Mouse (Mus musculus) hindlimb bud, embryonic 11.5 days (tissue): Measurements from ENCODE around the gene Fgf8.

Source experiments
- DNase-seq: peaks from one replicate; pipeline ENCODE4 v3.0.0-alpha.2; 2012; ENCODE audit warnings: low read depth, low spot score; ENCODE audit errors: extremely low spot score

Fgf8 gene

DNA sequence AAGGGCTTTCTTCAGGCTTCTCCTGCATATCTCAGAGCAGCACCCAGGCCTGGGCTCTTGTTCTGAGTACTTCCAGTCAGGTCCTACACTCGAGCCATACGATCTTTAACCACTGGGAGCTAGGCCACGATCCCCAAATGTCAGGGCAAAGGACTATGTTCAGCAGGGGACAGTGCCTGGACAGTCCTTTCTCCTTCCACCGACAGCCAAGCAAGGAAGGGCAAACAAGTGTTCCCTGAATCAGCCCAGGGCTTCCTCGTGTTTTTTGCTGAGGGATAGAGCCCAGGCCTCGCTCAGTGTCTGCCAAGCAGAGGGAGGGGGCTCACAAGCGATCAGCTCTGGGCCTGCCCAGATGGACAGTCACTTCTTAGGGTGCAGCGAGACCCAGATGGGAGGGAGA is 12.7 kb downstream of the Fgf8 start:
- no peak for DNase-seq

DNA sequence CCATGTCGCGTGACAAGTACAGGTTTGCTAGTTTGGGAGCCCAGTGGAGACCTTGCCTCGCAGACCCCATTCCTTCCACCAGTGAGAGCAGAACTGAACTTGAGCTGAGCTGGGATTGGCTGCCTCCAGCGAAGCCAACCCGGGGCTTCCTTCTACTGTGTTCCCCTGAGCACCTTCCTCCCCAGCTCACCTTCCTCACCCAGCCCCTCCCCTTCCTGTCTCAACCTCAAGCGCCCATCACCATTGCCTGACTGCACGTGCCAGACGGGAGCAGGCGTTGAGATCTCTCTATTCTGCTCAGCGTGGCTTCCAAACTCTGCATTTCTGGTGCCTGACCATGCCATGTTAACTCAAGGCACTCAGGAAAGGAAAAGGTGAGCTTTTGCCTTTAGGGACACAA is 15.5 kb downstream of the Fgf8 start:
- no peak for DNase-seq

DNA sequence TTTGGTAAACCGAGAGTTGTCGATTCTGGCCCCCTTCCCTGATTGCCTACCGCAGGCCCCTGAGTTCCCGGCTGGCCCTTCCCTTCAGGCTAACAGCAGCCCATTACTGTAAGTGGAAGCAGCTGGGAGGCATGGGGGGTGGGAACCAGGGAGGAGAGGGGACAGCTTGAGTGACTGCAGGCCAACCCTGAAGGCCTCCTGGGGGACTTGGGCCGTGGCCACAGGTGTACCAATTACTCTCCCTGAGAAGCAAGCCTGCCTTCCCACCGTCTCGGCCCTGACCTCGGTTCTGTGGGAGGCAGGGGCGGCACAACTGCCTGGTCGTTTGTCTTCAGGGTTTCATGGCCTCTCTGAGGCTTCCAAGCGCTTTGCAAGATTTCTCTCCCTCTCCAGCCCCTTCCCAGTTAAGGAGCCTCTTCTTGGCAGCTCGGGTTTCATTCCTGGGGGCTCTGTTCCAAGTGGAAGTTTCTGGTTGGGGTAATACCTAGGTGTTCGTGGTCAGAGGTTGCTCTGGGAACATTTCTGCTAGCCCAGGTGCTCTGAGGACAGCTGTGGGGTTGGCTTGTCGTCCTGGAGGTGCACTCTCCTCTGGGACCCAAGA is 16.9 kb downstream of the Fgf8 start:
- DNase-seq, result no peak

GRCm38 (mm10) chr19:45722188-45722587 is 20.5 kb downstream of the Fgf8 start:
- DNase-seq, result no peak

DNA sequence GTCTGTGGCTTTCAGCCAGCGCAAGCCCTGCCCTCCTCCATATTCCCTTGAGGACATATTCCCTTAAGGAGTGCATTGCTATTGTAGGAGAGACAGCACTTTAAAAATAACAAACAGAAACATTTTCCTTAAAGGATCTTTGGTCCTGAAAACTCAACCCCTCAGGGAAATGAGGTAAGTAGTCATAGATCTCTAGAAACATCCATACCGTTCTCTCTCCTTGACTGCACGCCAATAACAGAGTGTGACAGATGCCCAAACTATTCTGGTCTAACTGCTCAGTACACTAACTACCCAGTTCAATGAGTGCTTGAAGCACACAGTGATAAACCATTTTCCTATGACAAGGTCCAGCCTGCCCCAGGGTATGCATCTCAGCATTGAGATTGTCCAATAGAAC is 24.4 kb downstream of the Fgf8 start:
- DNase-seq, result no peak

GRCm38 (mm10) chr19:45717493-45718220 is 25.1 kb downstream of the Fgf8 start:
- DNase-seq, result no peak

DNA sequence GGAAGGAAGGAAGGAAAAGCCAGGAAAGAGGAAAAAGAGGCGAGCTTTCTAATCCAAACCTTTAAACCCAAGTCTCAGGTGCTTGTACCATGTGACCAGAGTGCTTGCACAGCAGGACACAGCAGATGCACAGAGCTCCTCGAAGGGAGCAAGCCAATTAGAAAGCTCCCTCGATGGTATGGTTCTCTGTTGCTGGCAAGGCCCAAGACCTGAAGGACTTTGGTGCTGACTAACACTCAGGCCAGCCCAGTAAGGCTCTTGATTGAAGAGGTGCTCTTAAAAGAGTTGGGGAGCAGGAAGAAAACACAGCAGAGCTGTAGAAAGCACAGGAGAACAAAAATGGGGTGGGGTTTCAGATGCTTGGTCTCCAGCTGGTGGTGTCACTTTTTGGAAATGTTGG is 34.0 kb downstream of the Fgf8 start:
- no peak for DNase-seq

- DNase-seq, result no peak
These were observed 46.5 kb downstream of the Fgf8 start for GRCm38 (mm10) chr19:45696281-45696600.

DNA sequence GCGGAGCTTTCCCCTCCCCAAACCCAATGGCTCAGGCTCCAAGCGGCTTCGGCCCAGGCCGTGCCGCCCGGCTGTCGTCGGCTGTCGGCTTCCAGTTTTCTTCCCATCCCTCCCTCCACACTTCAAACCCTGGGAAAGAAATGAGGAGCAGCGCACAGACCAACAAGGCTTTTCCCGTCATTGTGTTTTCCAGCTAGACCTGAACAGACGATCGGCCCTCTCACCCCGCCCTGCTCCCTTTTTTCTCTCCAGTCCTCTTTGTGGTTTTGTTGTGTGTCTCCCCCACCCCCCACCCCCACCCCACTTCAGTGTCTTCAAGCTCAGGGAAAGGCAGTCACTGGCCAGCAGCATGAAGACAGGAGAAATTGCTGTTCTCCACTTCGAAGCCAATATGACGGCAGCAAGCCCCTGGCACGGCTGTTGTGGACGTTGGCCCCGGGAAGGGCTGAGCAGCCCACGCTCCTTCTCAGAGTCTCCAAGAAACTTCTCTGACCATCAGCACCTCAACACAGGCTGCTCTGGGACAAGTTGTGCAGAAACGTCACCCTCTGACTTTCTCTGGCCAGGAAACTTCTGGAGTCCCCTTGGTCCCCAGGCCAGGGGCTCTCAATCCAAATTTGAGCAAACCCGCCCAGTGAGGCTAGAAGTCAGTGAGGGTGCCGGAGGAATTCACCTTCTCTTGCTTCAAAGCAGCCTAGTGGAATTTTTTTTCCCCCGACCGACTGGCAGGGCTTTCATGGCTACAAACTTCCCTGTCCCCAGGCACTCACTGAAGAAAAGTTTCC is 47.0 kb downstream of the Fgf8 start:
- no peak for DNase-seq

GRCm38 (mm10) chr19:45694056-45694455 is 48.7 kb downstream of the Fgf8 start:
- DNase-seq, result no peak

DNA sequence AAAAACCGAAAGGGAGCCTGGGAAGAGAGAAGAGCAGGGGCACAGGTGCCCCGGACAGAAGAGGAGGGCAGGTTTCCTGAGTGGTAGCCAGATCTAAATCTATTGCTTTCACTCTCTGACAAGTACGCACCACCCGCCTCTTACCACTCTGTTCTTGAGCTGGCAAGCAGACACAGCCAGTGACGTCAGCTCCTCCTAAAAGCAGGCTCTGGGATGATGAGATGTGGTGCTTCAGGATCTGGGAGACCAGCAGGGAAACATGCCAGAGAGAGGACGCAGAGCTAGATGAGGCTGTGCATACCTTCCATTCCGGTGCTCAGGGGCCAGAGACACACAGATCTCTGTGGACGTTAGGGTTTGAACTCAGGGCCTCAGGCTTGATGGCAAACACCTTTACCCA is 50.5 kb downstream of the Fgf8 start:
- DNase-seq, result no peak

- DNase-seq, result no peak
These were observed 51.6 kb downstream of the Fgf8 start for GRCm38 (mm10) chr19:45691001-45691535.

DNA sequence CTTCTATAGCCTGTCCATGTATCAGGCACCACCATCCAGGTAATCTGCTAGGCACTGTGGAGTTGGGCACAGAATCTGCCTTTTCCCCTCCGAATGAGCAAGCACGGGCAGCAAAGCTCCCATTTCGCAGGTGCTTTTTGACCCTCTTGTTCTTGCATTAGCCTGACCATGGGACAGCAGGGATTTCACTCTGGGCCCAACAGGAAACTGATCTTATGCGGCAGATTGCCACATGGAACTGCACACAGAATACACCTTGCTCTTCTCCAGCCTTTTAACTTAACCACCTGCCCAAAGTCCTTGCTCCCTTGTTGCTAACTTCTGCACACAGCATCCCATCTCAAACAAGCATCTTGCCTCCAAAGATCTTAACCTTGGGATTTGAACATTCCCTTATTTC is 55.7 kb downstream of the Fgf8 start:
- DNase-seq, result no peak
